Mouse (Mus musculus) R1 (cell line): ENCODE results near the gene Tmem120a.

Experiments
- DNase-seq: peaks from one replicate; pipeline ENCODE4 v3.0.0-alpha.2; 2018; ENCODE audit warnings: low read depth, low spot score

The Tmem120a gene

GRCm38 (mm10) chr5:135710599-135711214, 33.5 kb downstream of the Tmem120a start:
- no peak for DNase-seq

DNA sequence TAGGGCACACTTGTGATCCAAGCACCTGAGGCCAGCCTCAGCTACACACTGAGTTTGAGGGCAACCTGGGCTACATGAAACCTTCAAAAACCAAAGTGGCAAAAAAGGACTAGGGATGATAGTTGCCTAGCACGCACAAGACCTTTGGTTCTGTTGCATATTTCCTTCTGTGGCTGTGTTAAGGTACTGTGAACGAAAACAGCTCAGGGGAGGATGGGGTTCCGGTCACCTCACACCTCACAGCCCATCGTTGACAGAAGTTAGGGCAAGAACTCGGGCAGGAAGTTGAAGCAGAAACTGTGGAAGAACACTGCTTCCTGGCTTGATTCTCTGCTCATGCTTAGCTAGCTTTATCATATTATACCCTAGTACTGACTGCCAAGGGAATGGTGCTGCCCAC, 34.5 kb downstream of the Tmem120a start:
- no peak for DNase-seq

DNA sequence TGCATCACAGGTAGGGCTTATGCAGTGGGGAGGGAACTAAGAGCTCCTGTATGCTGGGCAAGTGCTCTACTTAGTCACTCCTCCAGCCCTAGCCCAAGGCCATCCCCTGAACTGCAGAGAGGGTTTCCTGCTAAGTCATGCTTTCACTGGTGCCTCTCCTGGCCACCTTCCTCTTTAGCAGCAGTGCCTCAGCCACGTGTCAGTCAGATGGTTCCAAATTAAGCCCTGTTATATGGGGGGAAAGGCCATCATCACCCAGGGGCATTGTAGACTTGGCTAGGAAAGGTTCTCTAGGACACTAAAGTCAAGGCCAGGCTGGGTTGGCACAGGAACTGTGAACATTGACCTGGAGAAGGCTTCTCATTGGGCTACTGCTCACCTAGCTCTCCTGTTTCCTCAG, 36.4 kb downstream of the Tmem120a start:
- DNase-seq = peak; percentile 23

GRCm38 (mm10) chr5:135707039-135707438, 37.2 kb downstream of the Tmem120a start:
- no peak for DNase-seq

DNA sequence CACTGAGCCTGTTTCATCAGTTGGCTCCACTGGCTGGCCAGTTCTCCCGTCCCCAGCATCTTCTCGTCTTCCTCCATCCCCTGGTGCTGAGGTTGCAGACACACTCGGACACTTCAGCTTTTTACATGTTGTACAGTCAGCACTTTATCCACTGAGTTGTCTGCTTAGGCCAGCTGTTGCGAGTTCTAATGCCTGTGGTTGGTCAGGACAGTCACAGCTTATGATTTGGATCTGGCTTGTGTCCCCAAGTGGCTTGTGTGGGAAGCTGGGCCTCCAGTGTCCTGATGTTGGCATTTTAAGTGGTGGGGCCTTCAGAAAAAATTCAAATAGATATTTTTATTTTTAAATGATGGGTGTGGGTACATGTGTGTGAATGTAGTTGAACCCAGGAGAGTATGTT, 38.9 kb downstream of the Tmem120a start:
- DNase-seq = no peak

DNA sequence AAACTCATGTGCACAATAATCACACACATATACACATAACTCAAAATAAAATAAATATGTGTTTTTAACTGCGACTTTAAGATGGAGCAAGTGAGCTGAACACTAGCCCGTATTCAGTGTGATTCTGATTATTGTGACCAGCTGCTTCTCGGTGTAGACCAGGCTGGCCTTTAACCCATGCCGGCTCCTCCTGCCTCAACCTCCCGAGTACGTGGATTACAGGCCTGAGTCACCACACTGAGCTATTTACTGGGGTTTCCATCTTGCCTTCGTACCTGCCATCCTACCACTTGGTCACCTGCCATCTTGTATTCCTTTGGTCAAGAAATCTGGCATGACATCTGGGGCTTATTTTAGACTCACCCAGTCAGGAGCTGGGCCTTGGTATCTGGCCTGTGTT, 40.8 kb downstream of the Tmem120a start:
- DNase-seq = no peak

- peak; percentile 74 for DNase-seq
Observed at GRCm38 (mm10) chr5:135702682-135703192, 41.5 kb downstream of the Tmem120a start.

DNA sequence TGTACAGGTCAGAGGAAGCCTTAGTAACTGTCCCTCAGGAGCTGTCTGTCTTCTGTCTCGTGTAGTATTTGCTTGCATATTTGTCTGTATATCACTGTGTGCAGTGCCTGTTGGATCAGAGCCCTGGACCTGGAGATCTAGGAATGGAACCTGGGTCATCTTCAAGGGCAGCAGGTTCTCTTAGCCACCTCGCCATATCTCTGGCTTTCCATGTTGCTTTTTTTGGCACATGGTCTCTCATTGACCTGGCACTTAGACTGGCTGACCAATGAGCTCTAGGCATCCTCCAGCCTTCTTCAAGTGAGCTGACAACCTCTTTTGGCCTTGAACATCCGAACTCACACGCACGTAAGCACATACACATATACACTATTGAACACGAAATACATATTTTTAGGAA, 42.1 kb downstream of the Tmem120a start:
- DNase-seq = no peak

DNA sequence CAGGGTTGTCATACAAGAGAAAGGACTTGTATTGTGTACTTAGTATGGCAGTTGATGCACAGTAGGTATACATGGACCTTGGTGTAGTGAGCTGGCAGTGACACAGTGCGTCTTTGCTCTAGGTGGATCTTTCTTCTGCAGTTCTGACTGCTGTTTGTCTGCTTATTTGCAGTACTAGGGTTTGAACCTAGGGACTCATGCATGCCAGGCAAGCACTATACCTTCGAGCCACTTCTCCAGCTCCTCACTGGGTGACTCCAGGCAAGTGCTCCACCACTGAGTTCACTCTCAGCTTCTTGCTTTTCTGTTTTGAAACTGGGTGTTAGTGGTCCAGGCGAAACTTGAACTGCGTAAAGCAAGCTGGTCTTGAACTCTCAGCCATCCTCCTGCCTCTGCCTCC, 42.6 kb downstream of the Tmem120a start:
- DNase-seq = no peak

DNA sequence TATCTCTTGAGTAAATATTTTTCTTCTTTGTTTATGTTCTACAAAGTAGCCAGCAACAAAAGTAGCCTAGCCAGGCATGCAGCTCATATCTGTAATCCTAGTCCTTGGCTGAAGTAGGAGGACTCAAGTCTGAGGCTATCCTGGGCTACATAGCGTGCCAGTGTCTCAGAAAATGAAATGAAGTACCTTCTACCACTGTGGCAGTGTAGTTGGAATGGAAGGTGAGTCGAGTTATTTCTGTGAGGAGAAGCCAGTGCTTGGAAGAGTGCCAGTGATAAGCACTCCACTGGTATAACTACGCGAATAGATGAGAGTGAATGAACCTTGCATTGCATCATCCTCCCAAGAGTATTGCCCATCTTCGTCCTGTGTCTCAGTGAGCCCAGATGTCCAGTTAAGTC, 46.5 kb downstream of the Tmem120a start:
- DNase-seq = no peak

DNA sequence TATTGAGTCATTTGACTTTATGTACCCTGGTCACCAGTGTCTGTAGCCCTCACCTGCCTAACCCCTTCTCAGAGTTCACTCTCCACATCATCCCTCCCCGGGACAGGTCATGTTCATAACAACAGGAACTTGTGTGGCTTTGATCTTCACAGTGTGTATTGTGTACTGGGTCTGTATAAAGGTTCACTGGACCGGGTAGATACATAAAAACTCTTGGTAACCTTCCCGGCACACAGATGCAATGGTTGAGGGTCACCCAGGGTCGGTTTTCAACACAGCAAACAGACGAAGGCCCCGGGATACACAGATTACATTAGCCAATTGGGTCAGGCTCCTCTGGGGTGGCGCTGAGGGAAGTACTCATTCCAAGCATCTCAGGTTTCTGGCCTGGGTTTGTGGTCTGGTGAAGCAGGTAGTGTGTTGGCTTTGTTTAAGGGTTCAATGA, 48.9 kb downstream of the Tmem120a start:
- DNase-seq = no peak

GRCm38 (mm10) chr5:135693281-135693853, 50.9 kb downstream of the Tmem120a start:
- no peak for DNase-seq

GRCm38 (mm10) chr5:135691266-135691665, 53.0 kb downstream of the Tmem120a start:
- DNase-seq = no peak

DNA sequence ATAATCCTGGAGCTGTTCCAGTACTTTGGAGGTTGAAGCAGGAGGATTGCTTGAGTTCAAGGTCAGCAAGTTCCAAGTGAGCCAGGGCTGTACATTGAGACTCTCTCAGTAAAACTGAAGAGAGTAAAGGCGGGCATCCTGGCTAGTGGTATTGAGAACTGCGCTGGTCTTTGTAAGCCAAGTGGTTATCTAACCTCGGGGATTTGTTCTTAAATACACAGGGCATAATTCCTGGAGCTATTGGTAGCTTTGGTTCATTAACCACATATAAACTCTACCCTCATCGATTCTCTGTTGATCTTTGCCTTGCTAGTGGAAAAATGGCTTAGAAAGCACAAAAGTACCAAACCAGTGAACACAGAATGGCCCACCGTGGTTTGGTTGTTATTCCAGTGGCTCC, 53.8 kb downstream of the Tmem120a start:
- DNase-seq = no peak
